Mouse (Mus musculus): Measurements from ENCODE around the gene Iqgap2. TPM values are rescaled to one million over a fixed set of nuclear protein-coding genes. Genes with fewer than 3 reads are reported as not detected.
A peak's percentile ranks its signal among the peaks of the same experiment; 100 is the strongest.

The Iqgap2 gene
- polyA plus RNA-seq, 1 experiment = 2.4 TPM

DNA sequence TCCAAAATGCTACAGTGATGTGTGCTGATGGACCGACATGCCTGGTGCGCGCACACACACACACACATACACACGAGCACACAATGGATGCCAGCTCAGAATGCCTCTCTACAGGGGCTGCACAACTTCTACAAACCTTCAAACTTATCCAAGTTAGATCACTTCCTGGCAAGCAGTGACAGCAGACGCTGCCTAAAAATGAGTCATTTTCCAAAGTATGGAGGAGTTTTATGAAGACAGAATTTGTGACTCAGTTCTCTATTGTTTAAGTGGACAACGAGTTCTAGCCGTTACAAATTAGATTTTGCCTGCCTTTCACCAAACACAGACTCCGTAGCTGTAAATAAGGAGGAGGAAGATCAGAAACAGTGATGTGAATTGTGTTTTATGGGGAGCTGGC, 97.4 kb downstream of the Iqgap2 start:
- TF ChIP-seq POLR2A (IDR thresholded peaks at IDR 0.05; ENCODE audit: borderline replicate concordance, extremely low read depth, low read depth, low read length) (no peak), CTCF (IDR thresholded peaks at IDR 0.05; ENCODE audit: insufficient read depth, low read length) (no peak)
- WGBS = 67% methylated on average over 8 of the region's 8 CpGs
- no peak for DNase-seq
- no peaks in the 10 kb centered on the region for H3K4me1 ChIP-seq (ENCODE audit: control insufficient read depth, insufficient read depth, low read length)
- no peak overlapping the region for H3K4me3 ChIP-seq (replicated peaks; ENCODE audit: extremely low read depth, low read depth, low read length)

DNA sequence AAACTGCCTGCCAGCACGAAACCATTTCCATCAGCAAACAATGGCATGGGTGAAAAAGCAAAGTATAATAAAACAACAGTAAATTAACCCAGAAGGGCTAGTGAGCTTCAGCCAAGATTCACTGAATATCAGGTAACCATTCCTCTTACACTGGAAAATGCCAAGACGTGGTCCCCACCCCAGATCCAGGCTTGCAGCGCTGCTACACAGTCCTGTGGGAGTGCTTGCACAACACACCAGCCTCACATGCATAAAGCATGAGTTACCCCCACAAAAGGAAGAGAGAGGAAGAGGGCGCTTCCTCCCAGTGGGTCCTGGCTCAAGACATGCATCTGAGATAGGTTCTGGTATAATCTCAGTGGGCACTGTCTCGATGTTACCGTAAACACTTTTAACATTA, 100.8 kb downstream of the Iqgap2 start:
- Histone ChIP-seq H3K4me3 (replicated peaks; ENCODE audit: extremely low read depth, low read depth, low read length) (no peak overlapping the region), H3K4me1 (ENCODE audit: control insufficient read depth, insufficient read depth, low read length) (peaks cover 4% of the 10 kb centered on the region; the same call in 1 of the 2 replicates)
- 73% methylated on average over 6 of the region's 6 CpGs for WGBS
- no peak for DNase-seq
- TF ChIP-seq POLR2A (IDR thresholded peaks at IDR 0.05; ENCODE audit: borderline replicate concordance, extremely low read depth, low read depth, low read length) (no peak), CTCF (IDR thresholded peaks at IDR 0.05; ENCODE audit: insufficient read depth, low read length) (no peak)

- 42% methylated on average over 10 of the region's 10 CpGs for WGBS
- no peak overlapping the region for H3K4me3 ChIP-seq (replicated peaks; ENCODE audit: extremely low read depth, low read depth, low read length)
- H3K4me1 ChIP-seq (ENCODE audit: control insufficient read depth, insufficient read depth, low read length) = peaks cover 4% of the 10 kb centered on the region; the same call in 1 of the 2 replicates
- TF ChIP-seq CTCF (IDR thresholded peaks at IDR 0.05; ENCODE audit: insufficient read depth, low read length) = no peak
- no peak for TF ChIP-seq POLR2A (IDR thresholded peaks at IDR 0.05; ENCODE audit: borderline replicate concordance, extremely low read depth, low read depth, low read length)
- DNase-seq = no peak
Observed at GRCm38 (mm10) chr13:95788631-95789376, 102.9 kb downstream of the Iqgap2 start.

- WGBS = 56% methylated on average over 2 of the region's 2 CpGs
- TF ChIP-seq POLR2A (IDR thresholded peaks at IDR 0.05; ENCODE audit: borderline replicate concordance, extremely low read depth, low read depth, low read length) (no peak), CTCF (IDR thresholded peaks at IDR 0.05; ENCODE audit: insufficient read depth, low read length) (no peak)
Observed at GRCm38 (mm10) chr13:95782969-95783332, 108.8 kb downstream of the Iqgap2 start.

GRCm38 (mm10) chr13:95782311-95782968, 109.3 kb downstream of the Iqgap2 start:
- Histone ChIP-seq H3K4me3 (replicated peaks; ENCODE audit: extremely low read depth, low read depth, low read length) (no peak overlapping the region), H3K4me1 (ENCODE audit: control insufficient read depth, insufficient read depth, low read length) (no peaks in the 10 kb centered on the region)
- TF ChIP-seq CTCF (IDR thresholded peaks at IDR 0.05; ENCODE audit: insufficient read depth, low read length) (no peak), POLR2A (IDR thresholded peaks at IDR 0.05; ENCODE audit: borderline replicate concordance, extremely low read depth, low read depth, low read length) (no peak)
- 66% methylated on average over 15 of the region's 15 CpGs for WGBS
- DNase-seq = no peak

More at GRCm38 (mm10) chr13:95782969-95783332, 108.8 kb downstream of the Iqgap2 start:
- no peak overlapping the region for H3K4me3 ChIP-seq (replicated peaks; ENCODE audit: extremely low read depth, low read depth, low read length)
- no peaks in the 10 kb centered on the region for H3K4me1 ChIP-seq (ENCODE audit: control insufficient read depth, insufficient read depth, low read length)
- no peak for DNase-seq

DNA sequence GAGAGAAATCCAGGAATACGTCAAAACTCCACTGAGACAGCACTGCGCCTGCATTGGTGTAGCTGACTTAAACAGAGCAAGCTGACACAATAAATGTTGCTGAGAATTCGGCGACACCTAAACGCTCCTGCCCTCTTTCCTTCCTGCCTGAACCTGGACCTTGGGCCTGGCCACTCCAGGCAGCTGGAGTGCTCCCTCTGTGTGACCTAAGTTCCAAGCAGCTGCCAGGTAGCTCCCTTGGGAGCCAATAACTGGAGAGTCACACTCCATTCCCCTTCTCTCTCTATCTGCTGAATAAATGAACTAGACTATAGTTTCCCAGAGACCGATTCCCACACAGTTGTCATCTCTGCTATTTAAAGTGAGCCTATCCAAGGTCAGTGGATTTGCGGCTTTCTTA, 111.7 kb downstream of the Iqgap2 start:
- WGBS = 79% methylated on average over 7 of the region's 7 CpGs
- Histone ChIP-seq H3K4me3 (replicated peaks; ENCODE audit: extremely low read depth, low read depth, low read length) (no peak overlapping the region), H3K4me1 (ENCODE audit: control insufficient read depth, insufficient read depth, low read length) (no peaks in the 10 kb centered on the region)
- DNase-seq = no peak
- TF ChIP-seq POLR2A (IDR thresholded peaks at IDR 0.05; ENCODE audit: borderline replicate concordance, extremely low read depth, low read depth, low read length) (no peak), CTCF (IDR thresholded peaks at IDR 0.05; ENCODE audit: insufficient read depth, low read length) (no peak)

- H3K4me1 ChIP-seq (ENCODE audit: control insufficient read depth, insufficient read depth, low read length) = no peaks in the 10 kb centered on the region
- DNase-seq = no peak
- TF ChIP-seq CTCF (IDR thresholded peaks at IDR 0.05; ENCODE audit: insufficient read depth, low read length) (no peak), POLR2A (IDR thresholded peaks at IDR 0.05; ENCODE audit: borderline replicate concordance, extremely low read depth, low read depth, low read length) (no peak)
- WGBS = 85% methylated on average over 8 of the region's 8 CpGs
- H3K4me3 ChIP-seq (replicated peaks; ENCODE audit: extremely low read depth, low read depth, low read length) = no peak overlapping the region
Observed at GRCm38 (mm10) chr13:95779261-95779660, 112.5 kb downstream of the Iqgap2 start.

DNA sequence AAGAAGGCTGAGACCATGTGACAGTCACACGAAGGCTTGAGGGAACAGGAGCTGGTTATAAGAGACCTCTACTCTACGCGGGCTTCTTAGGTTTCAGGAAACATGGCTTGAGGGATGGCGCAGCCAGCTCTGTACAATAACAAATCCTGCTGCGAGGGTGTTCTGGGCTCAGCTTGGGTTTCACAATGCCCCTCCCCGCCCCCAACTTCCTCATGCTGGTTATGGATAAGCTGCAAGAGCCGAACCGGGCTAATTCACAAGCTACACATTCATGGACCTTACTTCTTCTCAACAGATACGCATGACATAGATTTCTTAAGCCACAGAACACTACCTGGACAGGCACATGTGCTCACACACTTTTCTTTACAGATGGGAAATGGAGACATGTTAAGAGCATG, 113.0 kb downstream of the Iqgap2 start:
- WGBS = 40% methylated on average over 9 of the region's 9 CpGs
- TF ChIP-seq CTCF (IDR thresholded peaks at IDR 0.05; ENCODE audit: insufficient read depth, low read length) (no peak), POLR2A (IDR thresholded peaks at IDR 0.05; ENCODE audit: borderline replicate concordance, extremely low read depth, low read depth, low read length) (no peak)
- DNase-seq = peak; percentile 26
- H3K4me1 ChIP-seq (ENCODE audit: control insufficient read depth, insufficient read depth, low read length) = no peaks in the 10 kb centered on the region
- no peak overlapping the region for H3K4me3 ChIP-seq (replicated peaks; ENCODE audit: extremely low read depth, low read depth, low read length)

GRCm38 (mm10) chr13:95777651-95778391, 113.9 kb downstream of the Iqgap2 start:
- 80% methylated on average over 5 of the region's 5 CpGs for WGBS

More at GRCm38 (mm10) chr13:95777651-95778391, 113.9 kb downstream of the Iqgap2 start:
- H3K4me1 ChIP-seq (ENCODE audit: control insufficient read depth, insufficient read depth, low read length) = no peaks in the 10 kb centered on the region
- no peak for TF ChIP-seq CTCF (IDR thresholded peaks at IDR 0.05; ENCODE audit: insufficient read depth, low read length)
- TF ChIP-seq POLR2A (IDR thresholded peaks at IDR 0.05; ENCODE audit: borderline replicate concordance, extremely low read depth, low read depth, low read length) = no peak
- DNase-seq = no peak
- no peak overlapping the region for H3K4me3 ChIP-seq (replicated peaks; ENCODE audit: extremely low read depth, low read depth, low read length)
